Mouse (Mus musculus) gastrocnemius, postnatal 14 days (tissue): ENCODE measurements around the gene Mlxipl. TPM values are rescaled to one million over a fixed set of nuclear protein-coding genes. Genes with fewer than 3 reads are reported as not detected.

Experiments
- DNase-seq: peaks from one replicate; pipeline ENCODE4 v3.0.0; 2021; ENCODE audit warnings: mixed read lengths
- intact Hi-C: fragments of 180-260 bp; cut with DNase I; formaldehyde crosslinking; loops from one replicate; pipeline ENCODE4 v1.15.1; 2025; ENCODE audit warnings: low total_unique reads
- total RNA-seq, 2 experiments: library from RNA; stranded (reverse); gene quantifications; 2 replicates each; pipeline ENCODE4 v1.2.3; 2021

Mlxipl gene
- total RNA-seq, 2 experiments from 2014 or later: 37.5 to 40.6 TPM

DNA sequence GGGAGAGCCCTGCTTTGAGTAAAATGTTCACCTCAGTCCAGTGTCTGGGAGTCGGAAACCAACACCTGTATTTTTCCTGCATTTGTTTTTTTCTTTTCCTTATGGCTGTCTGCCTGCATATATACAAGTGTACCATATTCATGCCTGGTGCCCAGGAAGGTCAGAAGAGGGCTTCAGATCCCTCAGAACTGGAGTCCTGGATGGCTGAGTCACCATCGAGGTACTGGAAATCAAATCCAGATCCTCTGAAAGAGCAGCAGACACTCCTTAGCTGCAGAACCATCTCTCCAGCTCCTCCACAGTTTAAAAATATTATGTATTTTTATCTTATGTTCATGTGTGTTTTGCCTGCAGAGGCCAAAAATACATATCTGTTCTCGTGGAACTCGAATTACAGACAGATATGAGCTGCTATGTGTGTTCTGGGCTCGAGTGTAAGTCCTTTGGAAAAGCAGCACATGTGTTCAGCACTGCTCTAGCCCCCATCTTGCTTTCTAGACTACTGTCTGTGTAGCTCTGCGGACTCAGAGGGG, 82.1 kb downstream of the Mlxipl start:
- intact Hi-C loops: no loop called here
- DNase-seq: no peak

DNA sequence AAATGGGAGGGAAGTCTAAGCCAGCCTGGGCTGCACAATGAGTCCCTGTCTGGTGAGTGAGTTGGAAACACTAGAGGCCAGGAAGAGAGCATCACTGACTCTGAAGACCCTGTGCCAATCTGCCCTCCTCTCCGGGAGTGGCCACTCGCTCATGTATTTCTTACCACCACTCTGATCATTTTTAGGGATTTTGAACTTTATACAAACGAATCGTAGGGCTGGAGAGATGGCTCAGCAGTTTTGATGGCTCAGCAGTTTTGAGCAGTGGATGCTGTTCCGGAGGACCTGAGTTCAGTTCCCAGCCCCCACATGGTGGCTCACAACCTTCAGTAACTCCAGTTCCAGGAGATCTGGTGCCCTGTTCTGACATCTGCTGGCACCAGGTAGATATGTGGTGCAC, 83.3 kb downstream of the Mlxipl start:
- intact Hi-C loops: no loop called here
- DNase-seq: no peak

DNA sequence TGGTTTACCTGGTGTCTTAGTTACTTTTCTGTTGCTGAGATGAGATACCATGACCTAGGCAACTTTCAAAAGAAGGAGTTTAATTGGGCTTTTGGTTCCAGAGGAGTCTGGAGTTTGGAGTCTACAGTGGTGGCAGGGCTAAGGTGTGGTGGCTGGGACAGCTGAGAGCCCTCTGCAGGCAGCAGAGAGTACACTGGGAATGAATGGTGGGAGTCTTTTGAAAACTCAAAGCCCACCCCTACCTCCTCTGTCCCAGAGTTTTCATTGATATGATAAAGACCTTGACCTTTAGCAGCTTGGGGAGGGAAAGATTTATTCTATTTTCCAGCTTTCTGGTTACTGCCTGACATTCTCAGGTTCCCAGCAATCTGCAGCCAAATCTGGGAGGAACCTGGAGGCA, 85.4 kb downstream of the Mlxipl start:
- intact Hi-C loops: no loop called here
- DNase-seq: no peak

DNA sequence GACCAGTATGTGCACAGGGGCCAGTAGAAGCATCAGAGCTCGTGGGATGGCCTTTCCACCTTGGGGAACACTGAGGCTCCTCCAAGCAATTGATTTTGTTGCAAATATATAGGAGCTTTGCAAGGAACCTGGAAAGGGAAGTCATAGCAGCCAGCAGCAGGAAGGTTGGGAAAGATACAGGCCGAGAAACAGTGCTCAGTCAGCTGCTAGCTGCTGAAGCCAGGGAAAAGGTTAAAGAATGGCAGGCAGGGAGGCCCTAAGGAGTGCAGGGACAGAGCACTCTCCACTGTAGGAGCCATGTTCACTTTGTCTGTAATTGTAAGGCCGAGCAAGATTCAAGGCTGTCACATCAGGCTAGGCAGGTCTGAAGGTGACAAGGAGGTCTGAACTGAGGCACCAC, 88.8 kb downstream of the Mlxipl start:
- intact Hi-C loops: no loop called here

DNA sequence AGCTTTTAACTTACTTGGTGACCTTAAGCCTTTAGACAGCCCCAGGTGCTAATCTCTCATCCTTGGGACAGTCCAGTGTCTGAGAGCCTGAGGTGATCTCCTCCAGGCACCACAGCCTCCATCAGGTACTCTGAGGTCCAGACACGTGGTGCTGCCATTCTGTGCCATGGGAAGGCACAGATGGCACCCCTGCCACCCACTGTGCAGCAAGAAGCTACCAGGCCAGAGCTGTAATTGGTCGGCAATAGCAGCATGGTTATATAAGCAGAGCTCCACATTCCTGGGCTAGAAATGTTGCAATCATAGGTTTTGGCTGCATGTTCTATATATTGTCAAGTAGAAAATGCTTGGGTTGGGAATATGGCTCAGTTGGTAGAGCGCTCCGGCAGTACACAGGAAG, 89.3 kb downstream of the Mlxipl start:
- intact Hi-C loops: no loop called here

More for the DNA sequence above, 88.8 kb downstream of the Mlxipl start:
- DNase-seq: no peak

DNA sequence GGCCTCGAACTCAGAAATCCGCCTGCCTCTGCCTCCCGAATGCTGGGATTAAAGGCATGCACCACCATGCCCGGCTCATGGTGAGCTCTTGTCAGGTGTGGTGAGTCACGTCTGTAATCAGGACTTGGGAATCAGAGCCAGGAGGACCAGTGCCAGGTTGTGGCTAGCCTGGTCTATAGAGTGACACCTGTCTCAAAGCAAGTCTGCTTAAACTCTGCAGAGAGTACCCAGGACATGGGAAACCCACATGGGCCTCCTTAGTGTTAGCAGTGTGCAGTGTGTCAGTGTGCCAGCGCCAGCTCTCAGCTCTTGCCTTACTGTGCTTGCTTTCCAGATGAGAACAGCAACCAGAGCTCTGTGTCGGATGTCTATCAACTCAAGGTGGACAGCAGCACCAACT, 89.9 kb downstream of the Mlxipl start:
- intact Hi-C loops: loop anchor here (10.0 kb wide), 1 partner anchor 165 kb away; no protein-coding TSS in a partner anchor
- no peak for DNase-seq

More for the DNA sequence above, 89.3 kb downstream of the Mlxipl start:
- no peak for DNase-seq

DNA sequence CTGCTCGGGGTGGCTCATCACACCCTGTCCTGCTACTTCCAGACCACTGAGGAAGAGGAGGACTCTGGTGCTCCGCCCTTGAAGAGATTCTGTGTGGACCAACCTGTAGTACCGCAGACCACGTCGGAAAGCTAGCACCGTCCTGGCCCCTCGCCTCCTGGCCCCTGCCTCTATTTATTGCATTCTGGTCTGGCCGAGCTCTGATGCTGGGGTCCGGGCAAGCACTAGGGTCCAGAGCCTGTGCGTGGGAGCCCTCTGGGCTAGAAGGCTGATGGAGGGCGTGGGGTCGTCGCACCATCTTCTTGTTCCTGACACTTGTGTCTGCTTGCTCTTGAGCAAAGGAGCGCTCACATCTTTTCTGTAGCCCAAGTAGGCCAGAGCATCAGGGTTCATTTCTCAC, 91.1 kb downstream of the Mlxipl start:
- intact Hi-C loops: loop anchor here (10.0 kb wide), 1 partner anchor 166 kb away; no protein-coding TSS in a partner anchor
- DNase-seq: no peak

DNA sequence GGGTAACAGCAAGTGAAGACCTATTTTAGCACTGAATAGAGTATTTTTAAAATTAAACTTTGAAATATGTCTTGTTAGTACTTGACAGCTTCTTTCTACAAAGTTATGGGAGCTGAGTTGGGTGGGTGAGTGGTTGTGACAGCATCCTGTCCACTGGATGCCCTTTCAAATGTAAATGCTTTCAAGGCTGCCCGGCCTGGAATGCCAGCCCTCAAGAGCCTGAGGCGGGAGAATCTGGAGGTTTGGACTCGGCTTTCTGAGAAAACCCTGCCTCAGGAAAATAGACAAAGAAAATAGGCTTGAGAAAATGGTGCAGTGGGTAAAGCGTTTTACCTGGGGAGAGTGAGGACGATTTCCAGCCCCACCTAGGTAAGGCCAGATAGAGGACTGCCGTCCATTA, 92.1 kb downstream of the Mlxipl start:
- DNase-seq: no peak
- intact Hi-C loops: loop anchor here (10.0 kb wide), 1 partner anchor 167 kb away; no protein-coding TSS in a partner anchor

DNA sequence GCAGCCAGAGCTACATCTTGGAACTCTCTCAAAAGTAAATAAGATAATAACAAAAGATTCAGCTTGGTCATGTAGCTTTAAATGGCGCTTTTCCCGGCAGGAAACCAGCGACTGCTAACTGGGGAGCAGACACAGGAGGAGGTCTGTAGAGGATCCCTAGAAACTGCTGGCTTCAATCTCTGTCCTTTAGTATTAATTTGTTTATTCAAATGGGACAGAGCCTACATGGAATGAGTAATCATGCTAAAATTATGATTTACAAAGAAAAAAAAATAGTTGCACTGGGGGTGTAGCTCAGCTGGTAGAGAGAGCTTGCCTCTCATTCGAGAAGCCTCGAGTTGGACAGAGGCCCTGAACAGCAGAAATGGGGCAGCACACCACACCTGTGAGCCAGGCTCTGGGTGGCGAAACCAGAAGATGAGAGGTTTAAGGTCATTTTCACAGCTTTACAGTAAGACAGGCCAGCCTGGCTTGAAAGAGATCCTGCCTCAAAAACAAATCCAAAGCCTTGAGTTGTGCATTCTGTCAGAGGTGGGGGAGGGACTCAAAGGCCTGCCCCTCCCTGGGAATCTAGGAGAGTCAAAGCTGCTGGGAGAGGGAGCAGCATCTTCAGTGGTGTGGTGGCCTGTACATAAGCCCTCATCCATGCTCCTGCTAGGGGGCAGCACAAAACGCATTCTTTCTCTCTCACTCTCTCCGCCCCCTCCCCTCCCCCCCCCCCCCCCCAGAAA, 93.6 kb downstream of the Mlxipl start:
- DNase-seq: no peak

DNA sequence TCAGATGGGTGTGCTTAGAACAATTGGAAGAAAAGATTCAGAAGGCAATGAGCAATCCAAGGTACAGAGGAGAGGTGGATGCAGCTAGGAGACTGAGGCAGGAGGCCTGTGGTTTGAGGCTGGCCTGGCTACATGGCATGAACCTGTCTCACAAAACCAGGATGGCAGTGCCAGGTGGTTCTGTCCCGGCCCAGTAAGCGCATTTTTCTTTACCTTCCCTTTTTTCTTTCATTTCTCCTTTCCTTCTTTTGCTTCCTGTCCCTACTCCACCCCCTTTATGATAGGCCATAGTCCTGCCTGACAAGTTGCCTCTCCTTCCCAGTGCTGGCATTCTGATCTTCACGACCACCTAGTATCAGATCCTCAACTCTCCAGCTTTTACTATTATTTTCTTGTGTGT, 95.3 kb downstream of the Mlxipl start:
- intact Hi-C loops: loop anchor here (10.0 kb wide), 1 partner anchor 170 kb away; no protein-coding TSS in a partner anchor
- no peak for DNase-seq

More for the DNA sequence above, 93.6 kb downstream of the Mlxipl start:
- intact Hi-C loops: loop anchor here (10.0 kb wide), 1 partner anchor 168 kb away; no protein-coding TSS in a partner anchor

DNA sequence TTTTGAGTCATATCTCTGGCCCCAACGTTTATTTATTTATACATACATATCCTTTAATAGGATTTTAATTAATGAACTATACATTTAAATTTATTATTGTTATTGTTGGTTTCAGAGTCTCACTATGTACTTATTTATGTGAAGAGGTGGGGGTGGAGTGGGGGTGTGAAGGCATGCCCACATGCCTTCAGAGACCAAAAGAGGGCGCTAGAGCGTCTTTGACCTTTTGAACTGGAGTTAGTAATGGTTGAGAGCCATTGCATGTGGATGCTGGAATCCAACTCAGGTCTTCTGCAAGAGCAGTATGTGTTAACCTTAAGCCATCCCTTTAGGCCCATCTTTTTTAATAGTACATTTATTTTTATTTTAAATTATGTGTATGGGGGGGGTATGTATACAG, 95.9 kb downstream of the Mlxipl start:
- no peak for DNase-seq
- intact Hi-C loops: loop anchor here (10.0 kb wide), 1 partner anchor 171 kb away; no protein-coding TSS in a partner anchor

DNA sequence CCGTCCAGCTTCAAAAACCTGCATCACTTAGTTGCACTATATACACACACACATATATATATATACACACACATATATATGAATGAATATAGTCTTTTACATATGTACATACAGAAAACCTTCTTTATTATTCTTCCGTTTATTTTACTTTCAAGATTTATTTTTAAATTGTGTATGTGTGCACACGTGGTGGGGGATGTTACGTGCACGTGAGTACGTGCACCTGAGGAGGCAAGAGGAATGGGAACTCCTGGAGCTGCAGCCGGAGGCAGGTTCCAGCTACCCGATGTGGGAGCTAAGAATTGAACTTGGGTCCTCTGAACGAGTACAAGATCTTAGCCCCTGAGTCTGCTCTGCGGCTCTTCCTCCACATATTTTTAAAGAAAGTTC, 96.5 kb downstream of the Mlxipl start:
- intact Hi-C loops: loop anchor here (10.0 kb wide), 1 partner anchor 171 kb away; no protein-coding TSS in a partner anchor
- no peak for DNase-seq

DNA sequence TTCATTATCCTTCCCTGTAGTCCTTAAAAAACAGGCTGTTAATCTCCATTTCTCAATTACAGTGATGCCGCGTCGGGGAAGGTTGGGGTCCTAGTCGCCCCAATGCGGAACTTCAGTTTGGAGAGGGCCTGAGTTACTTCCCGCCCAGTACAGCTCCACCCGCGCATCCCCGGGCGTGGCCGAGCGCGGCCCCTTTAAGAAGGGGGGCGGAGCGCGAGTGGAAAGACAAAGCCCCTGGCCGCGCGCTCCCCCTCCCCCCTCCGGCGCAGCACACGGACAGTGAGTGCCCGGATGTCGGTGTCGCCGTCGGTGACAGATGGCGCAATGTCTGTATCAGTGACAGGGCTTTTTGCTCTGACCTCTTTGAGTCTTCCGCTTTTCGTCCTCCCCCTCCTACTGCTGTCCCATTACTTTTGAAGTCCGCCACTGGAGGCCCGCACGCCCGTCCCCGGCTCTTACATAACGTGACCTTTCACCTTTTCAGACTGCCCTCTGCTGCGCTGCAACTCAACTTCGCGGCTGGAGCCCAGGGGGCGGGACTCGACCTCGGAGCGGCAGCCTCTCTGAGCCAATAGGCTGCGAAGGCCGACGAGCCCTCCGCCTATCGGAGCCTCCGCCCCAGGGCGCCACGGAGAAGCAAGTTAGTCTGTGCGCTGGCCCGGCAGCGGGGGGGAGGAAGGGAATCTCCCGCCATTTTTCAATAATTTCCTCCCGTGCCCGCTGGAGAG, 97.1 kb downstream of the Mlxipl start, which contains the start of gene Baz1b:
Gene Baz1b, plus strand, starts transcription at position 644 of the 728 bp plus-strand sequence.
- DNase-seq: peak; percentile 99
- intact Hi-C loops: loop anchor here (10.0 kb wide), 1 partner anchor 172 kb away; no protein-coding TSS in a partner anchor

DNA sequence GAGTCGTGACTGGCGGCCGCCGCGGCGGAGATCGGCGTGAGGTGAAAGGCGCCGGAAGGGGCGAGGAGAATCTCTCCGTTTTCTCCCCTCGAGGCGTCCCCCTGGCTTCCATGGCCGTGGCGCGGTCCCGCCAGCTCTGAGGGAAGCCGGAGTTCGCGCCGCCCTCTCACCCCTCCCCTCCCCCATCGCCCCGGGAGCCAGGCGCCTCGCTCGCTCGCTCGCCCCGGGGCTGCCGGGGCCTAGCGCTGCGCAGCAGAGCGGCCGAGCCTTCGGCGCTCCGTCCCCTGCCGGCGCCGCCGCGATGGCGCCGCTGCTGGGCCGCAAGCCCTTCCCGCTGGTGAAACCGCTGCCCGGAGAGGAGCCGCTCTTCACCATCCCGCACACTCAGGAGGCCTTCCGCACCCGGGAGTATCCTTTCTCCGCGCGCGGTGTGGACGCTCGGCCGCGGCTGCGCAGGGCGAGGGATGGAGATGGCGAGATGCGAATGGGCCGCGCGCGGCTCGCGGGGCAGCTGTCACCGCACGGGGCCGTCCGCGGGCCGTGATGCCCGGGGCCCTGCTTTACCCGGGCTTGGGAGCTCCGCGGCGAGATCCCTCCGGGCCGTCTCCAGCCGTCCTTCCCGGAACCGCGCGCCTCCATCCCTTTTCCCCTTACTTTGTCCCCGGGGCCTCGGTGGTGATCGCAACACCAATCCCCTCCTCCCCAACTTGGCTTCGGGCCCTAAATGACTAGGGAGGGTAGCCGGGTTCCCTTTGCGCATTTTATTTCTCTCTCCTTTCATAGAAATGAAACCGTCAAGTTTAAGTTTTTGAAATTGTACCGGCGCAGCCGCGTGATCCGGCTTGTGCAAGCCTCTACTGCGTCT, 97.9 kb downstream of the Mlxipl start:
- peak; percentile 36 for DNase-seq
- intact Hi-C loops: loop anchor here (10.0 kb wide), 1 partner anchor 173 kb away; no protein-coding TSS in a partner anchor

Other genes starting within 250 kb of the Mlxipl start
- gene Tmem270, start 183.2 kb upstream of the Mlxipl start, total RNA-seq: not detected
- gene Cldn13, start 174.4 kb upstream of the Mlxipl start, total RNA-seq: not detected
- 1 to 10 TPM; 4.9 to 6.2 TPM for gene Mettl27, start 157.5 kb upstream of the Mlxipl start, total RNA-seq
- not detected for gene Cldn4, start 143.0 kb upstream of the Mlxipl start, total RNA-seq
- under 1 TPM in 1 of 2 experiments, not detected in 1; 0.27 TPM for gene Cldn3, start 103.7 kb upstream of the Mlxipl start, total RNA-seq
- 10 to 100 TPM; 64.1 to 69.1 TPM for gene Abhd11, start 80.7 kb upstream of the Mlxipl start, total RNA-seq
- gene Stx1a, start 66.4 kb upstream of the Mlxipl start, total RNA-seq: 1 to 10 TPM; 1.4 to 1.5 TPM
- gene Dnajc30, start 25.7 kb upstream of the Mlxipl start, total RNA-seq: 10 to 100 TPM; 24.0 to 25.8 TPM
- 10 to 100 TPM; 24.7 to 33.0 TPM for gene Bud23, start 24.9 kb upstream of the Mlxipl start, total RNA-seq
- 1 to 10 TPM in 1 of 2 experiments, under 1 TPM in 1; 0.84 to 1.7 TPM for gene Vps37d, start 11.6 kb upstream of the Mlxipl start, total RNA-seq
- 10 to 100 TPM; 11.9 to 13.3 TPM for gene Tbl2, start 59.8 kb downstream of the Mlxipl start, total RNA-seq
- gene Bcl7b, start 78.4 kb downstream of the Mlxipl start, total RNA-seq: 10 to 100 TPM; 24.7 to 25.3 TPM
- 10 to 100 TPM; 24.1 to 24.8 TPM for gene Baz1b, start 97.4 kb downstream of the Mlxipl start, total RNA-seq
- gene Fzd9, start 161.3 kb downstream of the Mlxipl start, total RNA-seq: 10 to 100 TPM in 1 of 2 experiments, 1 to 10 TPM in 1; 9.9 to 12.1 TPM